Mouse (Mus musculus) cerebellum, adult 2 months (tissue): Measurements from ENCODE around the gene Asgr1.

Experiments
- CTCF ChIP-seq: fragments of 200-500 bp; IDR thresholded peaks from 2 replicates; pipeline ENCODE4 v1.5.1; 2011; ENCODE audit warnings: low read depth, mild to moderate bottlenecking, control low read depth, low read length, moderate library complexity, borderline replicate concordance; ENCODE audit not compliant: insufficient read depth
- POLR2A ChIP-seq: fragments of 200-500 bp; IDR thresholded peaks from 2 replicates; pipeline ENCODE4 v1.6.1; 2011; ENCODE audit warnings: low read length, control low read depth, borderline replicate concordance; ENCODE audit not compliant: insufficient read depth

GRCm38 (mm10) chr11:70016669-70017068 is 37.2 kb upstream of the Asgr1 start, which contains the start of gene Dlg4:
- no peak for TF ChIP-seq CTCF
- TF ChIP-seq POLR2A = no peak
